Mouse (Mus musculus) ovary, postnatal 14 days (tissue): ENCODE measurements at regions not wholly inside any gene's neighbourhood (a gene's known extent, or its start where the extent isn't known, plus 50 kb on each side); places are given as distances from the start of the nearest gene placed in this dataset.

Experiments used
- DNase-seq: peaks from one replicate; pipeline ENCODE4 v3.0.0; 2022; ENCODE audit warnings: low spot score

- no peak for DNase-seq
Measured at GRCm38 (mm10) chr6:32739162-32739745, 151.3 kb upstream of the Plxna4 start.

GRCm38 (mm10) chr6:32728706-32729105 is 140.7 kb upstream of the Plxna4 start:
- DNase-seq: no peak

GRCm38 (mm10) chr6:32726571-32726970 is 138.6 kb upstream of the Plxna4 start:
- DNase-seq: no peak

GRCm38 (mm10) chr6:32717860-32718259 is 129.9 kb upstream of the Plxna4 start:
- no peak for DNase-seq

- no peak for DNase-seq
Measured at GRCm38 (mm10) chr6:32715137-32715536, 127.1 kb upstream of the Plxna4 start.

- peak; percentile 49 for DNase-seq
Measured at GRCm38 (mm10) chr6:32710208-32710607, 122.2 kb upstream of the Plxna4 start.

- DNase-seq: no peak
Measured at GRCm38 (mm10) chr6:32709566-32709965, 121.6 kb upstream of the Plxna4 start.

- no peak for DNase-seq
Measured at GRCm38 (mm10) chr6:32707417-32707816, 119.4 kb upstream of the Plxna4 start.

- no peak for DNase-seq
Measured at GRCm38 (mm10) chr6:32706376-32706775, 118.4 kb upstream of the Plxna4 start.

GRCm38 (mm10) chr6:32703466-32703865 is 115.5 kb upstream of the Plxna4 start:
- no peak for DNase-seq

GRCm38 (mm10) chr6:32702245-32702791 is 114.3 kb upstream of the Plxna4 start:
- DNase-seq: no peak

- no peak for DNase-seq
Measured at GRCm38 (mm10) chr6:32699811-32700210, 111.8 kb upstream of the Plxna4 start.

- DNase-seq: no peak
Measured at GRCm38 (mm10) chr6:32697771-32698270, 109.8 kb upstream of the Plxna4 start.

- no peak for DNase-seq
Measured at GRCm38 (mm10) chr6:32696037-32696436, 108.0 kb upstream of the Plxna4 start.

GRCm38 (mm10) chr6:32672552-32672951 is 84.6 kb upstream of the Plxna4 start:
- DNase-seq: no peak

- DNase-seq: no peak
Measured at GRCm38 (mm10) chr6:32659743-32660142, 71.8 kb upstream of the Plxna4 start.

- no peak for DNase-seq
Measured at GRCm38 (mm10) chr6:32657378-32657777, 69.4 kb upstream of the Plxna4 start.

GRCm38 (mm10) chr6:32654188-32654587 is 66.2 kb upstream of the Plxna4 start:
- DNase-seq: no peak

- DNase-seq: no peak
Measured at GRCm38 (mm10) chr6:32644016-32644415, 56.0 kb upstream of the Plxna4 start.

GRCm38 (mm10) chr6:32638843-32639242 is 50.9 kb upstream of the Plxna4 start:
- no peak for DNase-seq
